Mouse (Mus musculus): ENCODE data around the gene Wdr47.
"Not testable (repeated sequence)": the region's sequence is repeated elsewhere in the genome, so short reads cannot be mapped to it uniquely, and the experiment has no call there.

Gene Wdr47

GRCm38 (mm10) chr3:108608906-108609305 lies 17.8 kb downstream of the Wdr47 start:
- in situ Hi-C loops (cut with MboI, MseI): no loop called here

DNA sequence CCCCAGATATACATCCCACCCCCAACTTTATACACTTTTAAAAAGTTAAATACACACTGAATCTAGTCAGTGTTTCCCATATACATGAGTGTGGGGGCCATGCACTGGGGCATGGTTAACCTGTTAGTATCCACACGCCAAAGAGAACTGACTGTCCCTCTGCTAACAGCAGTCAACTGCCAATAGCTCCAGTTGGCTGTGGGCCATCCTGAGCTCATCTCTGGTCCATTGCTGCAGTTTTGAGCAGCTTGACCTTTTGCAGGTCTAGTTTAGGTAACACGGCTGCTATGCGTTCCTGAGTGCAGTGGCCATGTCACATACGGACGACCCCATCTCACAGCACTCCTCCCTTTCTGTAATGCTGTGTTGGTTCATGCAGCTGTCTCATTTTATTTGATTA lies 43.7 kb downstream of the Wdr47 start:
- in situ Hi-C loops (cut with MboI, MseI): no loop called here

DNA sequence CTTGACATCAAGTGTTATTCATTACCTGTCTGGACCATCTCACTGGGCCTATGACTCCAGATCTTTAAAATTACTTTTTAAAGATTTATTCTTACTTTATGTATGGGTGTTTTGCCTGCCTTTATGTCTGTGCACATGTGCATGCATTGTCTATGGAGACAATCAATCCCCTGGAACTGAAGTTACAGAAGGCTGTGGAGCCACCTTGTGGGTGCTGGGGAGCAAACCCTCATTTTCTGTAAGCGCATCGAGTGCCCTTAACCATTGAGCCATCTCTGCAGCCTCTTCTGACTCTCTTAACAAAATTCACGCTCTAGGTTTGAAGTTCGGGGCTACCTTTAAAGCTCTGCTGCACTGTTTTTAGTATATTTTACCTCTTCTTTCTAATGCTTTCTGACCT lies 48.3 kb downstream of the Wdr47 start:
- in situ Hi-C loops (cut with MboI, MseI): no loop called here

- in situ Hi-C loops (cut with MboI, MseI): no loop called here
Observed at GRCm38 (mm10) chr3:108640998-108641397, 49.9 kb downstream of the Wdr47 start.

DNA sequence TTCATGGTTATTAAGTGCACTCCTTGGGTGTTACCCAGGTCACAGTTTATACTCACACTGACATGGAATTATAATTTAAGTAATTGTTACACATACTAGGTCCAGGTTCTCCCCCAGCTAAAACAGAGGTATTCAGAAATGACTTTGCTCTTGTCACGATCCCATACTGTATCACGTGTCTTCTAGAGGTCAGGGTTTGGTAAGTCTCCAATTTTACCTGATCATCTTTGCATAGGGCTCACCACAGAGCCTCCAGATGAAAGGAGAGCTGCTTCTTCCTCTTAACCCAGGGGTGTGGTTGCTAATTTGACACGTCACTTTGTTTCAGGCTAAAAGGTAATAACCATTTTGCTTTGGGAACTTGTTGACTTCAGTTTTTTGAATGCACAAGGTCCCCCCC lies 53.8 kb downstream of the Wdr47 start:
- in situ Hi-C loops (cut with MboI, MseI): no loop called here

GRCm38 (mm10) chr3:108646036-108646435 lies 55.0 kb downstream of the Wdr47 start:
- in situ Hi-C loops (cut with MboI, MseI): no loop called here

- in situ Hi-C loops (cut with MboI, MseI): not testable (repeated sequence)
Observed at GRCm38 (mm10) chr3:108647681-108648080, 56.6 kb downstream of the Wdr47 start.

DNA sequence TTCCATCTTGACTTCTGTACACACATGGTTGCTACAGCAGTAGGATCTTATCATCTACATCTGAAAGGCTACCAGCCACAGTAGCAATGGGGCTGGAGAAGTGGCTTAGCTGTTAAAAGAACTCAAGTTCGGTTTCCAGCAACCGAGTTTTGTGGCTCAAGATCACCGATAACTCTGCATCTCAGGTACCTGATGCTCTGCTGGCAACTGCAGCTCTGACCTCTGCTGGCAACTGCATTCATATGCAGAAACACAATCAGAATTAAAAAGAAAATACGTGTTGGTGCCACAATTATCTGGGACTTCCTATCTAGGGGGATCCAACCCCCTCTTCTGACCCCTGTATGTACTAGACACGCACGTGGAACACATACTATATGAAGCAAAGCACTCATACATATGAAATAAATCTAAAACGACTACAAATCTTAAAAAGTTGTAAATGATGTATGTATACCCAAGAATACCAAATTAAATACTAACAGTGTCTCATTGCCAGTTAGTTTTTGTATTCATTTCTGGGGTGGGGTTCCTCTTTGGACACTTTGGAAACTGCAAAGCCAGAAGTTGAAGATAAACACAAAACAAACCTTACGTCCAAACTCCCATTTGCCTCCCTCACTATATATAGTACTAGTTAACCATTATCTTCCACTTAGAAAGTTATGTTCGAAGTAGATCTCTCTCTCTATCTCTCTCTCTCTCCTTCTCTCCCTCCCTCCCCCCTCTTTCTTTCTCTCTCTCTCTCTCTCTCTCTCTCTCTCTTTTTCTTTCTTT lies 62.0 kb downstream of the Wdr47 start:
- in situ Hi-C loops (cut with MboI, MseI): no loop called here

DNA sequence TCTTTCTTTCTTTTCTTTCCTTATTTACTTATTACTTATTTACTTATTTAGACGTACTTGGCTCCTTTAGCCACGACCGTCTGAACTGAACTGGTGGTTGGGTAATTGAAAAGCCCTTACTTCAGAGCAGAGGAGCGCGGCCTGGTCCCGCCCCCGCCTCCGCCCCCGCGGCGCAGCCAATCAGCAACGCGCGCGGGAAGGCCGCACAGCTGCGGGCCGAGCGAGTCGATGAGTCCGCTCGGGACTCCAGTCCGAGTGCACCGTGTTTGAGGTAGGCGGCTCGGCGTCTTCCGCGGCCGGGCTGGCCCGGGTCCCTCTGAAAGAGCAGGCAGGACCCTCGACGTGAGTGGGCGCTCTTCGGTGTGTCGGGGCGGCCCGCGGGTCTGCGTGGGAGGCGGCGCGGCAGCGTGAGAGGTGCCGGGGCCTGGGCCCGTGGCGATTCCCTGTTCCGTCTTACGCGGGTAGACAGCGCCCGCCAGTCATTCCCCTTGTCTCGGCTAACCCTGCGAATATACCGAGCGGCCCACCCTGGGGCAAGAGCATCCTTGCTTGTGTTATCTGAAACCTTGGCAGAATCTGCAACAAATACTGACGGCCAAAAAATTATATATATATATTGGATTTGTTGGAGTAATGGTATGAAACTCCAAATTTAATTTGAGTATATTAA lies 62.8 kb downstream of the Wdr47 start, which contains the start of gene Clcc1:
Gene Clcc1 (plus strand): TSS at position 204 of the 670 bp plus-strand sequence.
- in situ Hi-C loops (cut with MboI, MseI): no loop called here

DNA sequence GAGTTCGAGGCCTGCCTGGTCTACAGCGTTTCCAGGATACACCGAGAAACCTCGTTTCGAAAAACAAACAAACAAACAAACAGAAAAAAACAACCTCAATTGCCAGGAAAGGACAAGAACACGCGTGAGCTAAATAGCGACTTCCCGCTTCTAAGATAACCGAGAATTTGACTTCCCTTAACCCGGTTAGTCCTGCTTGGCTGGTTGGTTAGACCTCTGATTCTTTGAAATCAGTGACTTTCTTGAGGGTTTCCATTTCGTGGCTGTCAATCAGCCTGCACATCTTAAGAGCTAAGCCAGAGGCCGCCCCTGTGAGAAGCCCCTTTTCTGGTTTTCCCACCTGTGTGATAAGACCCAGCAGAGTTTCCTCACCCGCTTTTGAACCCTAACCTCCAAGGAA lies 63.5 kb downstream of the Wdr47 start:
- in situ Hi-C loops (cut with MboI, MseI): no loop called here

- in situ Hi-C loops (cut with MboI, MseI): loop anchor here in 1 of 2 experiments (5.0 kb wide), 1 partner anchor 988 kb away; no protein-coding TSS in a partner anchor
Observed at GRCm38 (mm10) chr3:108655486-108655885, 64.4 kb downstream of the Wdr47 start.

GRCm38 (mm10) chr3:108658612-108659011 lies 67.5 kb downstream of the Wdr47 start:
- in situ Hi-C loops (cut with MboI, MseI): loop anchor here in 1 of 2 experiments (5.0 kb wide), 1 partner anchor 991 kb away; no protein-coding TSS in a partner anchor

DNA sequence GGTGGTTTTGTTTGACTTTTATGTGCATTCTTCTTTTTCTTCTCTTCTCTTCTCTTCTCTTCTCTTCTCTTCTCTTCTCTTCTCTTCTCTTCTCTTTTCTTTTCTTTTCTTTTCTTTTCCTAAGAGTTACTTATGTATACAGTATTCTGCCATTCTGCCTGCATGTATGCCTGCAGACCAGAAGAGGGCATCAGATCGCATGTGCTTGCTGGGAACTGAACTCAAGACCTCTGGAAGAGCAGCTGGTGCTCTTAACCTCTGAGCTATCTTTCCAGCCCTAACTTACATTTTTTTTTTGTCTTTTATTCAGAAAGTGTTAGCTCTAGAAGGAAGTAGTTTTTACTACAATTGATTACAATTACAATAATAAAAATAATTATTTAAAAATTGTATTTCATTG lies 69.9 kb downstream of the Wdr47 start:
- in situ Hi-C loops (cut with MboI, MseI): no loop called here

- in situ Hi-C loops (cut with MboI, MseI): loop anchor here in 1 of 2 experiments (25.0 kb wide), 1 partner anchor 111 kb away; no protein-coding TSS in a partner anchor
Observed at GRCm38 (mm10) chr3:108676616-108677015, 85.5 kb downstream of the Wdr47 start.

GRCm38 (mm10) chr3:108681004-108681403 lies 89.9 kb downstream of the Wdr47 start:
- in situ Hi-C loops (cut with MboI, MseI): loop anchor here in 1 of 2 experiments (10.0 to 25.0 kb wide), 2 partner anchors 106 to 234 kb away; partner anchors contain the start of gene Prpf38b

- in situ Hi-C loops (cut with MboI, MseI): loop anchor here in 1 of 2 experiments (10.0 to 25.0 kb wide), 2 partner anchors 104 to 231 kb away; partner anchors contain the start of gene Prpf38b
Observed at GRCm38 (mm10) chr3:108683597-108683996, 92.5 kb downstream of the Wdr47 start.

DNA sequence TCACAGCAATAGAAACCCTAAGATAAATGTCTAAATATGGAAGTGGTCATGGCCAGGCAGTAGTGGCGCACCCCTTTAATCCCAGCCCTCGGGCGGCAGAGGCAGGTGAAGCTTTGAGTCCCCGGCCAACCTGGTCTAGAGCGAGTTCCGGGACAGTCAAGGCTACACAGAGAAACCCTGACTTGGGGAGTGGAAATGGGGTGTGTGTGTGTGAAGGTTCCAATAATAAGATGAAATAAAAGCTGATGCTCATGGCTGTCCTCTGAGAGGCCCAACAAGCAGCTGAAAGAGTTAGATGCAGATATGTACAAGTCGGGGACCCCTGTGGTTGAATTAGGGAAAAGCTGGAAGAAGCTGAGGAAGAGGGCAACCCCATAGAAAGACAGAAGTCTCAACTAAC lies 94.6 kb downstream of the Wdr47 start:
- in situ Hi-C loops (cut with MboI, MseI): loop anchor here in 1 of 2 experiments (10.0 to 25.0 kb wide), 2 partner anchors 102 to 229 kb away; partner anchors contain the start of gene Prpf38b

- in situ Hi-C loops (cut with MboI, MseI): loop anchor here in 1 of 2 experiments (10.0 to 25.0 kb wide), 2 partner anchors 98 to 226 kb away; partner anchors contain the start of gene Prpf38b
Observed at GRCm38 (mm10) chr3:108689015-108689441, 97.9 kb downstream of the Wdr47 start.

- in situ Hi-C loops (cut with MboI, MseI): loop anchor here in 1 of 2 experiments (10.0 to 25.0 kb wide), 2 partner anchors 98 to 225 kb away; partner anchors contain the start of gene Prpf38b
Observed at GRCm38 (mm10) chr3:108689446-108689845, 98.4 kb downstream of the Wdr47 start.

DNA sequence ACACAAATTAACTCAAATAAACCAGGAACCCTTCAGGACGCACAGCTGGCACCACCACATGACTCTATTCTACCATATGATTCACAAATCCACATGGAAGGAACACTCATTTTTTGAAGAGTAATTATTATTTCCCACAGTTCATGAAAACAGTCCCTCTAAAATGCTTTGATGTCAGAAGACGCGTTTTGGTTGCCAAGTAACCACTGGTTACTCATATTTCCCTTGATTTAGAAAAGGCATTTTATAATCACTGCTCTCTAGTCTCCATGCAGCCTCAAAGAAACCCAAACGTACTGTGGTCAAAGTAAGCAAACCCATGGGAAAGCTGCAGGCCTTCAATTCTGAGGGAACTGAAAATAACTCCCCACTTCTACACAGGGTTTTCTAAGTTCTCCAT lies 98.9 kb downstream of the Wdr47 start:
- in situ Hi-C loops (cut with MboI, MseI): loop anchor here in 1 of 2 experiments (10.0 to 25.0 kb wide), 2 partner anchors 97 to 225 kb away; partner anchors contain the start of gene Prpf38b

- in situ Hi-C loops (cut with MboI, MseI): loop anchor here in 1 of 2 experiments (25.0 kb wide), 1 partner anchor 93 kb away; no protein-coding TSS in a partner anchor
Observed at GRCm38 (mm10) chr3:108694321-108694720, 103.2 kb downstream of the Wdr47 start.
